Mouse (Mus musculus) left cerebral cortex, postnatal 10 days (tissue): ENCODE measurements around the gene Pdk1. TPM values are rescaled to one million over a fixed set of nuclear protein-coding genes. Genes with fewer than 3 reads are reported as not detected.
"Not testable (repeated sequence)": the region's sequence is repeated elsewhere in the genome, so short reads cannot be mapped to it uniquely, and the experiment has no call there.

Source experiments
- DNase-seq, 2 experiments: peaks; one replicate each; pipeline ENCODE4 v3.0.0; 2021 to 2022; ENCODE audit warnings: low spot score in 2 of 2, mixed read lengths in 1 of 2; ENCODE audit errors: extremely low spot score in 1 of 2
- intact Hi-C: fragments of 180-260 bp; cut with DNase I; formaldehyde crosslinking; loops from one replicate; pipeline ENCODE4 v1.15.1; 2025
- total RNA-seq, 2 experiments: library from RNA; stranded (reverse); gene quantifications; 2 replicates each; pipeline ENCODE4 v1.2.3; 2021

Gene Pdk1
- total RNA-seq, 2 experiments from 2014 or later = 31.8 to 34.8 TPM

GRCm38 (mm10) chr2:71913911-71914310, 40.9 kb downstream of the Pdk1 start:
- intact Hi-C loops = no loop called here
- DNase-seq = no peak

- no peak for DNase-seq
- intact Hi-C loops = no loop called here
These were observed 46.2 kb downstream of the Pdk1 start for GRCm38 (mm10) chr2:71919227-71919647.

GRCm38 (mm10) chr2:71924931-71925330, 51.9 kb downstream of the Pdk1 start:
- DNase-seq, intact Hi-C loops: not testable (repeated sequence)

- intact Hi-C loops = no loop called here
- no peak for DNase-seq
These were observed 61.0 kb downstream of the Pdk1 start for GRCm38 (mm10) chr2:71934046-71934445.

- intact Hi-C loops = no loop called here
- DNase-seq = no peak
These were observed 63.7 kb downstream of the Pdk1 start for GRCm38 (mm10) chr2:71936711-71937110.

- intact Hi-C loops = no loop called here
- no peak for DNase-seq
These were observed 64.8 kb downstream of the Pdk1 start for GRCm38 (mm10) chr2:71937649-71938308.

GRCm38 (mm10) chr2:71938716-71939393, 65.8 kb downstream of the Pdk1 start:
- intact Hi-C loops = no loop called here
- no peak for DNase-seq

- intact Hi-C loops = no loop called here
- no peak for DNase-seq
These were observed 68.1 kb downstream of the Pdk1 start for GRCm38 (mm10) chr2:71941005-71941720.

- DNase-seq = no peak
- intact Hi-C loops = no loop called here
These were observed 68.7 kb downstream of the Pdk1 start for GRCm38 (mm10) chr2:71941721-71942087.

GRCm38 (mm10) chr2:71951212-71951611, 78.2 kb downstream of the Pdk1 start:
- no peak for DNase-seq

More at GRCm38 (mm10) chr2:71951212-71951611, 78.2 kb downstream of the Pdk1 start:
- intact Hi-C loops = loop anchor here (10.0 kb wide), 2 partner anchors 96 to 356 kb away; no protein-coding TSS in a partner anchor

Other genes with a start within 250 kb of the Pdk1 start
- gene Itga6, start 127.6 kb upstream of the Pdk1 start, total RNA-seq = 10 to 100 TPM; 23.2 to 29.1 TPM
- gene Rapgef4, start 108.0 kb downstream of the Pdk1 start, total RNA-seq = 100 to 1,000 TPM; 166 to 168 TPM